Mouse (Mus musculus) spleen, adult 2 months (tissue): ENCODE results near the gene Dhrs11.

ENCODE experiments used
- CTCF ChIP-seq: fragments of 200-500 bp; IDR thresholded peaks from 2 replicates; pipeline ENCODE4 v1.5.1; 2011; ENCODE audit warnings: mild to moderate bottlenecking, inconsistent platforms; ENCODE audit not compliant: insufficient read depth, insufficient read length, insufficient replicate concordance; ENCODE audit errors: extremely low read depth
- POLR2A ChIP-seq: fragments of 200-500 bp; IDR thresholded peaks from 2 replicates; pipeline ENCODE4 v1.6.1; 2011; ENCODE audit warnings: low read depth, low read length, inconsistent platforms

DNA sequence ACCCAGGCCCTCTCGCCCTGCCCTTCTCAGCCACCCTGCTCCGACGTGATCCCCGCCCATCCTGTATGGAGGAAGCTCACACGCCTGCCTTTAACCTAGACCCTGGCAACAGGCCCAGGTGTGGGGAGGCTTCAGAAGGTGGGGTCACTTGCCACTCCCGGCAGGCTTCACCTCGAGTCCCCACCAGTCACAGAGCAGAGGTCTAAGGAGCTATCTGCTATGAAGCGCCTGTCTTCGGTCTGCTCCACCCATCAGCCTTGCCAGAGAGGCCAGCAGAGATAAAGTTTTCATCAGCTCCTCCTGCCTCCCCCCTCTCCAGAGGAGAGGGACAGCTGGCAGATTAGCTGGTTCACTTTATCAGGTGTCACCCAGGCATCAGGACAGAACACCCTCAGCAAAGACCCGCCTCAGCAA, 5.3 kb downstream of the Dhrs11 start:
- TF ChIP-seq POLR2A (no peak), CTCF (no peak)
